Comparison of ENCODE assay signal across 14 mouse cellular contexts in the genomic region with DNA sequence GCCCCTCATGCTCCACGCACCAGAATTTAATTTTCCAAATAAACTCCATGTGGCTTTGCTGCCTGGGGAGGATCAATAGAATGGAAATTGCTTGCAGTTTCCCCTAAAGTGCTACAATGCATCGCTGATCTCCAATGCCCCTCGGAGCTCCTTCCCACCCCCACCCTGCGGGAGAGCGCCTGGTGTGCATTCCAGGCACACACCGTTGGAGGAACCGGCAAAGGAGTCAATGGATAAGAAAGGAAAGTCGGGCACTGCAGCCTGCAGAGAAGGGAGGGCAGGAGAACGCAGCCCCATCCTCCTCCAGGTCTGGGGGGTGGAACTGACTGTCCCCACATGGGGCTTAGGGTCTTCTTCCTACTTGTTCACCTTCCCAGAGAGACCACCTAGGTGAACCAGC.
DNase-seq lines count a peak whose midpoint lies in the region; ATAC-seq lines count a peak whose summit lies in the region.
"Had no signal": no experiment of that assay in that cellular context is flagged by ENCODE, and none has a peak within 500 bp of the region (broad histone marks: within the 10 kb centered on the region; RNA-seq: fewer than 3 reads in every experiment).

No protein-coding gene starts in this region.

- H3K4me2 ChIP-seq in kidney, embryonic 14.5 days (replicated peaks; ENCODE audit: low read depth, low read length): peak overlapping the region; percentile 9; the same call in 1 of the 2 replicates
- peak overlapping the region; percentile 37 for H3K4me2 ChIP-seq in embryonic facial prominence, embryonic 12.5 days (replicated peaks)
- peak overlapping the region; percentile 9 for H3K4me2 ChIP-seq in hindbrain, embryonic 14.5 days (replicated peaks)
- peak overlapping the region; percentile 29 for H3K4me2 ChIP-seq in midbrain, embryonic 13.5 days (replicated peaks)

- 7% methylated on average over 9 of the region's 9 CpGs for WGBS in kidney, embryonic 14.5 days
- under 1% methylated on average over 9 of the region's 9 CpGs for WGBS in embryonic facial prominence, embryonic 12.5 days
- 3% methylated on average over 9 of the region's 9 CpGs for WGBS in hindbrain, embryonic 14.5 days
- 2% methylated on average over 9 of the region's 9 CpGs for WGBS in midbrain, embryonic 13.5 days

- H3K9me3 ChIP-seq in kidney, embryonic 14.5 days (ENCODE audit: control insufficient read depth, low read length): no peaks in the 10 kb centered on the region
- no peaks in the 10 kb centered on the region for H3K9me3 ChIP-seq in embryonic facial prominence, embryonic 12.5 days
- H3K9me3 ChIP-seq in hindbrain, embryonic 14.5 days (ENCODE audit: control insufficient read depth, low read length): no peaks in the 10 kb centered on the region
- no peaks in the 10 kb centered on the region for H3K9me3 ChIP-seq in midbrain, embryonic 13.5 days

- H3K27me3 ChIP-seq in kidney, embryonic 14.5 days (ENCODE audit: control insufficient read depth, insufficient read depth, low read length): no peaks in the 10 kb centered on the region
- no peaks in the 10 kb centered on the region; the same call in 1 of the 2 replicates for H3K27me3 ChIP-seq in embryonic facial prominence, embryonic 12.5 days
- no peaks in the 10 kb centered on the region for H3K27me3 ChIP-seq in hindbrain, embryonic 14.5 days (ENCODE audit: control insufficient read depth, insufficient read depth, low read length)
- no peaks in the 10 kb centered on the region for H3K27me3 ChIP-seq in midbrain, embryonic 13.5 days

- H3K4me1 ChIP-seq in kidney, embryonic 14.5 days (ENCODE audit: control insufficient read depth, insufficient read depth, low read length): peaks cover 28% of the 10 kb centered on the region
- H3K4me1 ChIP-seq in embryonic facial prominence, embryonic 12.5 days: peaks cover 35% of the 10 kb centered on the region
- peaks cover 22% of the 10 kb centered on the region for H3K4me1 ChIP-seq in hindbrain, embryonic 14.5 days (replicated peaks; ENCODE audit: control insufficient read depth, insufficient read depth, low read length)
- peaks cover 29% of the 10 kb centered on the region for H3K4me1 ChIP-seq in midbrain, embryonic 13.5 days (replicated peaks)

- H3K4me3 ChIP-seq in kidney, embryonic 14.5 days (ENCODE audit: low read length): no peak overlapping the region
- no peak overlapping the region for H3K4me3 ChIP-seq in embryonic facial prominence, embryonic 12.5 days
- no peak overlapping the region for H3K4me3 ChIP-seq in hindbrain, embryonic 14.5 days (replicated peaks; ENCODE audit: low read length)
- H3K4me3 ChIP-seq in midbrain, embryonic 13.5 days (replicated peaks): no peak overlapping the region
- H3K4me3 ChIP-seq: gastrocnemius, adult 2 months had no signal

- ATAC-seq in kidney, embryonic 14.5 days (ENCODE audit: low FRiP score, low TSS enrichment): no peak
- no peak for ATAC-seq in embryonic facial prominence, embryonic 12.5 days (ENCODE audit: insufficient number of reproducible peaks, insufficient read depth, low FRiP score, low TSS enrichment)
- no peak for ATAC-seq in hindbrain, embryonic 14.5 days (ENCODE audit: low FRiP score)
- no peak for ATAC-seq in midbrain, embryonic 13.5 days
- ATAC-seq: CD4-positive, CD25-positive, alpha-beta regulatory T cell, adult 4 months; liver, postnatal 0 days had no signal

- intact Hi-C loops in left cerebral cortex, postnatal 4 days (cut with DNase I): no loop called here

- DNase-seq in kidney, postnatal 10 days: no peak
- no peak for DNase-seq in hindbrain, embryonic 14.5 days (ENCODE audit: low spot score)
- DNase-seq in adrenal gland, postnatal 36 days: no peak
- no peak for DNase-seq in left cerebral cortex, postnatal 4 days
- DNase-seq: adrenal gland, postnatal 10 days; gastrocnemius, adult 2 months; kidney, adult 8-10 months; layer of hippocampus, postnatal 36 days; liver, postnatal 0 days; retina, postnatal 1 day had no signal

- no peaks in the 10 kb centered on the region for H3K36me3 ChIP-seq in kidney, embryonic 14.5 days (ENCODE audit: control insufficient read depth, insufficient read depth, low read length)
- H3K36me3 ChIP-seq in embryonic facial prominence, embryonic 12.5 days: no peaks in the 10 kb centered on the region
- no peaks in the 10 kb centered on the region for H3K36me3 ChIP-seq in hindbrain, embryonic 14.5 days (replicated peaks; ENCODE audit: control insufficient read depth, insufficient read depth)
- no peaks in the 10 kb centered on the region for H3K36me3 ChIP-seq in midbrain, embryonic 13.5 days

- H3K27ac ChIP-seq in kidney, embryonic 14.5 days (ENCODE audit: low read depth, low read length): no peak overlapping the region
- peak overlapping the region; percentile 30; the same call in 1 of the 2 replicates for H3K27ac ChIP-seq in embryonic facial prominence, embryonic 12.5 days
- no peak overlapping the region for H3K27ac ChIP-seq in hindbrain, embryonic 14.5 days
- H3K27ac ChIP-seq in midbrain, embryonic 13.5 days: no peak overlapping the region
- H3K27ac ChIP-seq: gastrocnemius, adult 2 months had no signal

- H3K9ac ChIP-seq in kidney, embryonic 14.5 days (ENCODE audit: low read depth, low read length): peak overlapping the region; percentile 5; the same call in 1 of the 2 replicates
- H3K9ac ChIP-seq in embryonic facial prominence, embryonic 12.5 days: no peak overlapping the region
- no peak overlapping the region for H3K9ac ChIP-seq in hindbrain, embryonic 14.5 days
- H3K9ac ChIP-seq in midbrain, embryonic 13.5 days (replicated peaks): 0 out of 2 replicates have a peak overlapping the region, but pooled peaks have one; percentile 24
- H3K9ac ChIP-seq: liver, postnatal 0 days had no signal

Comparison
In these comparisons a context has a peak if more than half of its experiments do, and no peak if none do; other contexts are left out.
1. H3K9ac ChIP-seq: peak in kidney, embryonic 14.5 days (single experiment) and midbrain, embryonic 13.5 days (single experiment); none in embryonic facial prominence, embryonic 12.5 days (single experiment) and hindbrain, embryonic 14.5 days (single experiment).
2. Peak in every context shown above with its lines, with median percentiles within 50 percentile points of each other: H3K4me2 ChIP-seq.